Mouse (Mus musculus) mesoderm, embryonic 11.5 days (tissue): ENCODE results near the gene Gm27029.
"Not testable (repeated sequence)": the region's sequence is repeated elsewhere in the genome, so short reads cannot be mapped to it uniquely, and the experiment has no call there.

Experiments
- DNase-seq: peaks from one replicate; pipeline ENCODE4 v3.0.0-alpha.2; 2012; ENCODE audit warnings: low read depth, low spot score

Gm27029 gene

GRCm38 (mm10) chr11:101457631-101458030, 33.0 kb upstream of the Gm27029 start:
- DNase-seq = no peak

DNA sequence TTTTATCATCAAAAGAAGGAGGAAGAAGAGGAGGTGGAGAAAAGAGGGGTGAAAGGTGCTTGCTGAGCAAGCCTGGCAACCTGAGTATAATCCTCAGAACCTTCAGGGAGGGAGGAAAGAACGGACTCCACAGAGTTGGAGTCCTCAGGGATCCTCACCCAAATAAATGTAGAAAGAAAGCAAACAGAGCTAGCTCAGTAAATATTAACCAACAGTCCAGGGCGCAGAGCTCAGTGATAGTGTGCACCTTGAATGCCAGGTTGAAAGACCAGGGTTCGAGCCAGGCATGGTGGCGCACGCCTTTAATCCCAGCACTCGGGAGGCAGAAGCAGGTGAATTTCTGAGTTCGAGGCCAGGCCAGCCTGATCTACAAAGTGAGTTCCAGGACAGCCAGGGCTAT, 31.0 kb upstream of the Gm27029 start:
- no peak for DNase-seq

DNA sequence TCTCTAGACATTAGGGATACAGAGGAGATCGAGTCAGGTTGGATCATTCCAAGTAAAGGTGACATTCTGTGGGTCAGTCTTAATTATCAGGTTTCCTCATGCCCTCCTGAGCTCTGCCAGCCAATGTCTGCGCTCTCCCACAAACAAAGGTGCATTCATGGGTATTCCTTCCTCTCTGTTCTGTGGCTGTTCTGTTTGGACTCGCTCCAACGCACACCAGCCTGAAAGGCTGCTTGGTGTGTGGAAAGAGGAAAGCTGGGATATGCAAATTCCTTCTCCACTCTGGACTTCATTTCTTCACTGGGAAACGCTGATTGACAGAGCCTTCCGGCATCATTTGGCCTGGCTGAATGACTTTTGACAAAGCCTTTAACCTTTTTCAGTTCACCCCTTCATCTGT, 30.1 kb upstream of the Gm27029 start:
- no peak for DNase-seq

GRCm38 (mm10) chr11:101452093-101452774, 27.6 kb upstream of the Gm27029 start:
- DNase-seq = no peak

DNA sequence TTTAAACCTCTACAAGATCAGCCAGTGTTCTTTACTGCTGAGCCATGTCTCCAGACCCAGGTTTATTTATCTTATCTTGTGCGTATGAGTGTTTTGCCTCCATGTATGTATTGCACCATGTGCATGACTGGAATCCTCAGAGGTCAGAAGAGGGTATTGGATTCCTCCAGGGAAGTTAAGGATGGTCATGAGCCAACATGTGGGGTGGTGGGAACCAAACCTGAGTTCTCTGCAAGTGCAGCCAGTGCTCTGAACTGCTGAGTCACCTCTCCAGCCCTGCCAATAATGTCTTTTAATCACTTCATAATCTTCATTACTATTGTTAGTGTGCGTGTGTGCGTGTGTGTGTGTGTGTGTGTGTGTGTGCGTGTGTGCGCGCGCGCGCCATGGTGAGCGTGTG, 26.9 kb upstream of the Gm27029 start:
- DNase-seq = no peak

DNA sequence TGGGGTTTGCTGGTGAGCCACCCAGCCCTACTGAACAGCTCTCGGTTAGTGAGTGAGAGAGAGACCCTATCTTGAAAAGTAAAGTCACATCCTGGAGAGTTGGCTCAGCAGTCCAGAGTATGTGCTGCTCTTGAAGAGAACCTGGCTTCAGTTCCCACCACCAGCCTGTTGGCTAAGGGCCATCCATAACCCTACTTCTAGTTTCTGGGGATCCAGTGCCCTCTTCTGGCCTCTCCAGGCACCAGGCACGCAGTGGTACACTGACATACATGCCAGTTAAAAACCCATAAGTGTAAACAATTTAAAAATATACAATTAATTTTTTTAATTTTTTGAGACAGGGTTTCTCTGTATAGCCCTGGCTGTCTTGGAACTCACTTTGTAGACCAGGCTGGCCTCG, 25.8 kb upstream of the Gm27029 start:
- DNase-seq = no peak

DNA sequence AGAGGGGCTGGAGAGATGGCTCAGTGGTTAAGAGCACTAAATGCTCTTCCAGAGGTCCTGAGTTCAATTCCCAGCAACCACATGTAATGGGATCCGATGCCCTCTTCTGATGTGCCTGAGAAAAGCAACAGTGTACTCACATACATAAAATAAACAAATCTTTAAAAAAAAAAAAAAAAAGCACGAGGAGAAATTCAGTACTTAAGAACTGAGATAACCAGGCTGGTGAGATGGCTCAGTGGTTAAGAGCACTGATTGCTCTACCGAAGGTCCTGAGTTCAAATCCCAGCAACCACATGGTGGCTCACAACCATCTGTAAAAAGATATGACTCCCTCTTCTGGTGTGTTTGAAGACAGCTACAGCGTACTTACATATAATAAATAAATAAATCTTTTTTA, 25.0 kb upstream of the Gm27029 start:
- not testable (repeated sequence) for DNase-seq

DNA sequence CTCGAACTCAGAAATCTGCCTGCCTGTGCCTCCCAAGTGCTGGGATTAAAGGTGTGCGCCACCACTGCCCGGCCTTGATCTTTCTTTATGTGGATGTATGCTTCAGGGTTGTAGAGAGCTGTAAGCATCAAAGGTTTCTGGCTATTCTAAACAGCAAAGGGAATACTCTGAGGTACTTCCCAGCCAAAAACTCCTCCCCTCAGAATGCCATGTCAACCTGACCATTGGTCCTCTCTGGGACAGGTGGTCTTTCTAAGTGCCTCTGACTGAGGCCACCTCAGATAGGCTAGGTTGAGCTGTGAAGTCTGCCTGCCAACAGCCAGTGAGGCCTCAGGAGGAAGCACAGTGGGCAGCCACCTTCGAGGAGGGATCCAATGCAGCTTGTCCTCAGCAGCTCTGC, 24.3 kb upstream of the Gm27029 start:
- DNase-seq = no peak

- DNase-seq = no peak
Measured at GRCm38 (mm10) chr11:101448274-101448746, 23.7 kb upstream of the Gm27029 start, which contains the start of gene Ifi35. Ifi35 (plus strand) TSS chr11:101448407.

- DNase-seq = no peak
Measured at GRCm38 (mm10) chr11:101447786-101448185, 23.2 kb upstream of the Gm27029 start.

DNA sequence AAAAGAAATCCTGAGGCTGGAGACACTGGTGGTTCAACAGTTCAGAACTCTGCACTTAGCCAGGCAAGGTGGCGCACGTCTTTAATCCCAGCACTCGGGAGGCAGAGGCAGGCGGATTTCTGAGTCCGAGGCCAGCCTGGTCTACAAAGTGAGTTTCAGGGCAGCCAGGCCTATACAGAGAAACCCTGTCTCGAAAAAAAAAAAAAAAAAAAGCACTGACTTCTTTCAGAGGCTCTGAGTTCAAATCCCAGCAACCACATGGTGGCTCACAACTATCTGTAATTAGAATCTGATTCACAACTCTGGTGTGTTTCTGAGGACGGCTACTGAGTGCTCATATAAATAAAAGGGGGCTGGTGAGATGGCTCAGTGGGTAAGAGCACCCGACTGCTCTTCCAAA, 22.3 kb upstream of the Gm27029 start:
- DNase-seq = not testable (repeated sequence)

DNA sequence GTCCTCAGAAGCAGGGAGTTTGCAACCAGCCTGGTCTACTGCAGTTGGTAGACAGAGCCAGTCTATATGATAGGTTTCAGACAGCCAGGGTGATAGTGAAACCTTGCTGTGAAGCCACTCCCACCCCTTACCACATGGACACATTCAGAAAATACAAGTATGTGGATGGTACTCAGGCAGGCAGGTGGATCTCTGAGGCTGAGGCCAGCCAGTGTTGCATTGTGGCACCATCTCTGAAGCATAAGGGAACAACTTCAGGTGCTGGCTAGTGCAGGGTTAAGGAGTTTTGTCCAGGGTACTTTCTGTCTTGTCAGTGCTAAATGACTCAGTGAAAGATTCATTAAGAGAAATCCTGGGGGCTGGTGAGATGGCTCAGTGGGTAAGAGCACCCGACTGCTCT, 21.7 kb upstream of the Gm27029 start:
- DNase-seq = no peak

GRCm38 (mm10) chr11:101442760-101443159, 18.2 kb upstream of the Gm27029 start:
- no peak for DNase-seq

DNA sequence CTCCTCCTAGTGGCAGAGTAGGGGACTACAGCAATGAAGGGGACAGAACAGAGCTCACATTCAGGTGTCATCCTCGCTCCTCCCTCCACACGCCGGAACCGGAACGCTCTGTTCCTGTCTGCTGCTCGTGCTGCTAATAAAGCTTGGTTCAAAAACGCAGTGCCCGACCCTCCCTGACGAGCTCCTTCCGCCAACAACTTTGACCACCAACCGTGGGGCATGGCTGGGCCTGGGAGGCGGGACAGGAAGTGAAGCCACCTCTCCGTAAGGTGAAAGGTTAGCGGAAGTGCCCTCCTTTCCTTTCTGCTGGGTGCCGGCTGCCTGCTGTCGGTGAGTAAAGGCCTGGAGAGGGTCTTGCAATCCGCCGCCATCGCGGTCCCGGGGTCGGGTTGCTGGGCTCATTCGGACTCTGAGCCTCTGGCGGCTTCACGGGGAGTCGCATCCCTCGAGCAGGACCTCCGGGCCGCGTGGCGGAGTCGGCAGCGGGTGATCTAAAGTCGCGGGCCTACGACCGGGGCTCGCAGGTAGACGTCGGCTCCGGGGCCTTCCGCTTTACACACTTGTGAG, 17.6 kb upstream of the Gm27029 start, which contains the start of gene Rpl27:
Gene Rpl27, plus strand, starts transcription at position 172 of the 567 bp plus-strand sequence.
- peak; percentile 100 for DNase-seq

GRCm38 (mm10) chr11:101441450-101442126, 17.0 kb upstream of the Gm27029 start:
- DNase-seq = not testable (repeated sequence)

DNA sequence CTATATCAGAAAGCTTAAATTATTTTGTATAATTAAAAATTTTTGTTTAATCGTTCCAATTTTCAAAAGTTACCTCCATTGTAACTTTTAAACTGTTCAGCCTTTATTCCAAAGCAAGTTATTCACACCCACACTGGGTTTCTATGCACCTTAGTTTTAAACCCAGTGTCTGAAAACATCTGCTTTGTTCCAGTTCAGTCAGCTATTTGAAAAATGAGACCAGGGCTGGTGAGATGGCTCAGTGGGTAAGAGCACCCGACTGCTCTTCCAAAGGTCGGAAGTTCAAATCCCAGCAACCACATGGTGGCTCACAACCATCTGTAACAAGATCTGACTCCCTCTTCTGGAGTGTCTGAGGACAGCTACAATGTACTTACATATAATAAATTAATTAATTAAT, 13.4 kb upstream of the Gm27029 start:
- not testable (repeated sequence) for DNase-seq

GRCm38 (mm10) chr11:101436916-101437315, 12.3 kb upstream of the Gm27029 start:
- DNase-seq = no peak

DNA sequence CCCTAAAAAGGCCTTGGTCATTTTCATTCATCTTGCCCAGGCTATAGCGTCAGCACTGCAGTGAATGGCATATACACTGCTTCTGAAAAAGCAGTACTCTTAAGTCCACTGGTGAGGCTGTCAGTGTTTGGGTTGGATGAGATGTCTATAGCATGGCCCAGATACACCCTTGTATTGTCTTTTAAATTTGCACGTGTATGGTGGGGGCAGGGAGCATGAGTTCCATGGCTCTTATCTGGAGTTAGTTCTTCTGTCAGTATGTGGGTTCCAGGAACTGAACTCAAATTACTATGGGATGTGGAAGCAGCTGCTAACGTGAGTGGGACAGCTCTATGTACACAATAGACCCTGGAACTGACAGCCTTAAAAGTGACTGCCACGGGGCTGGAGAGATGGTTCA, 11.2 kb upstream of the Gm27029 start:
- DNase-seq = no peak

DNA sequence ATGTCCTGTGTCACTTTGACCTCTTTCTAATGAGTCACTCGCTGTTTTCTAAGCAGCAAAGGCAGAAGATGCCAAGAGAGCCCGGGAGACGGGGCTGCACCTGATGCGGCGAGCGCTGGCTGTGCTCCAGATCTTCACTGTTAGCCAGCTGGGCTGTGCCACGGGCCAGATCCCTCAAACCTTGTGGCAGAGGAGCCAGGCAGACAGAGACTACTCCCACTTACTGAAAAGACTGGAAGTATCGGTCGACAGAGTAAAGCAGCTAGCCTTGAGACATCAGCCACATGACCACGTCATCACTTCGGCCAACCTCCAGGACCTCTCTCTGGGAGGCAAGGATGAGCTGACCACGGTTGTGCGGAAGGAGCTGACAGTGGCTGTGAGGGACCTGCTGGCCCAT, 8.8 kb upstream of the Gm27029 start:
- DNase-seq = no peak

DNA sequence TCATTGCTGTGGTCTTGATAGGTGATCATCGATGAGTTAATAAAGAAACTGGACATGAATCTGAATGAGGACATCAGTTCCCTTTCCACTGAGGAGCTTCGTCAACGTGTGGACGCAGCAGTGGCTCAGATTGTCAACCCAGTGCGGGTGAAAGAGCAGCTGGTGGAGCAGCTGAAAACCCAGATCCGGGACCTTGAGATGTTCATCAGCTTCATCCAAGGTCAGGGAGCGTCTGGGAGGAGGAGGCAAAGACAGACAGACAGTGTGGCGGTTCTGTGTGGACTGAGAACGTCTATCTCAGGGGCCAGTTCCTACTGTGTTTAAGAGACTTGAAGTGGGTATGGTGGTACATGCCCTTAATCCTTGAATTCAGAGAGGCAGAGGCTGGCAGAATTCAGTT, 6.7 kb upstream of the Gm27029 start:
- no peak for DNase-seq

DNA sequence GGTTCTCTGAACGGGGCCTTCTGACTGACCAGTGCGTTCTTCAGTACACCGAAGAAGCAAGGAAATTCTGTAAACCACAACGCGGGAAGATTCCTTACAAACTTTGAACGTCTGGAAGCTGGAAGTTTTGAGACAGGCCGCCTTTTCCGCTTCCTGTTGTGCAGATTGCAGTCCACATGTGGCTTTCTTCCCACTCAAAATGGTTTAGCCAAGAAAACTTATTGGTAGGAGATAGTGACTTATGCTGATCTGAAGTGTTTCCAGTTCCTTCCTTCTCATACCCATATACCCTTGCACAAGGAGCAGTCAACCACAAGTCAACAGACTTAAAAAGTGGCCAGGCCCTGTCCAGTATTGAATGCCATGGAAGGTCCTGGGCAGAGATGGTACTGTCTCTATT, 1.6 kb upstream of the Gm27029 start:
- no peak for DNase-seq

GRCm38 (mm10) chr11:101424925-101425813, 573 bp upstream of the Gm27029 start, which contains the start of the genes Rundc1 and Ptges3l:
Rundc1 (plus strand) TSS chr11:101425085.
Ptges3l (minus strand) TSS chr11:101425333.
- peak; percentile 95 for DNase-seq
